Mouse (Mus musculus): Measurements from ENCODE around the gene Nfib. TPM values are rescaled to one million over a fixed set of nuclear protein-coding genes. Genes with fewer than 3 reads are reported as not detected.

Nfib gene
- polyA plus RNA-seq, 1 experiment, result 7.7 TPM

- H3K79me2 ChIP-seq (ENCODE audit: control insufficient read depth, insufficient read depth), result peaks cover 40% of the 10 kb centered on the region
- H3K27me3 ChIP-seq (ENCODE audit: control insufficient read depth, insufficient read depth, insufficient read length), result no peaks in the 10 kb centered on the region
- TF ChIP-seq TCF3 (IDR thresholded peaks at IDR 0.05; ENCODE audit: insufficient read length, low read depth) (no peak), MYOG (IDR thresholded peaks at IDR 0.05; ENCODE audit: control insufficient read depth in 1 of 3, insufficient read depth in 1 of 3, insufficient read length in 2 of 3, low read depth in 2 of 3) (no peak), USF1 (IDR thresholded peaks at IDR 0.05; ENCODE audit: low read depth) (no peak)
- H3K4me2 ChIP-seq (ENCODE audit: low read depth), result no peak overlapping the region
- H3ac ChIP-seq (ENCODE audit: control insufficient read depth, insufficient read length), result no peak overlapping the region
- no peak overlapping the region for H3K4me3 ChIP-seq
- no peaks in the 10 kb centered on the region for H3K36me3 ChIP-seq (ENCODE audit: control insufficient read depth, insufficient read depth)
These were observed 271.4 kb downstream of the Nfib start for GRCm38 (mm10) chr4:82433926-82434705.

- H3K4me2 ChIP-seq (ENCODE audit: low read depth), result no peak overlapping the region
- no peaks in the 10 kb centered on the region for H3K27me3 ChIP-seq (ENCODE audit: control insufficient read depth, insufficient read depth, insufficient read length)
- peaks cover 30% of the 10 kb centered on the region for H3K79me2 ChIP-seq (ENCODE audit: control insufficient read depth, insufficient read depth)
- TF ChIP-seq E2F4 (IDR thresholded peaks at IDR 0.05; ENCODE audit: insufficient read depth) (no peak), SRF (IDR thresholded peaks at IDR 0.05; ENCODE audit: control insufficient read depth, insufficient read length, low read depth) (no peak), MAX (IDR thresholded peaks at IDR 0.05; ENCODE audit: low read depth) (no peak), CEBPB (IDR thresholded peaks at IDR 0.05; ENCODE audit: insufficient read depth, poor library complexity, severe bottlenecking) (no peak), MYOD1 (IDR thresholded peaks at IDR 0.05; ENCODE audit: control insufficient read depth in 1 of 3, insufficient read length in 2 of 3, low read depth in 2 of 3) (no peak), MYOG (IDR thresholded peaks at IDR 0.05; ENCODE audit: control insufficient read depth in 1 of 3, insufficient read depth in 1 of 3, insufficient read length in 2 of 3, low read depth in 2 of 3) (no peak), POLR2A (IDR thresholded peaks at IDR 0.05; ENCODE audit: insufficient read length, low read depth) (no peak), TCF12 (IDR thresholded peaks at IDR 0.05; ENCODE audit: insufficient read depth, poor library complexity, severe bottlenecking) (no peak), USF1 (IDR thresholded peaks at IDR 0.05; ENCODE audit: low read depth) (no peak), TCF3 (IDR thresholded peaks at IDR 0.05; ENCODE audit: insufficient read length, low read depth) (no peak), REST (IDR thresholded peaks at IDR 0.05; ENCODE audit: insufficient read depth, insufficient read length) (no peak), POLR2AphosphoS2 (IDR thresholded peaks at IDR 0.05; ENCODE audit: insufficient read length, low read depth) (no peak)
- H3K36me3 ChIP-seq (ENCODE audit: control insufficient read depth, insufficient read depth), result no peaks in the 10 kb centered on the region
- no peak overlapping the region for H3K4me3 ChIP-seq
- H3ac ChIP-seq (ENCODE audit: control insufficient read depth, insufficient read length), result no peak overlapping the region
These were observed 273.7 kb downstream of the Nfib start for GRCm38 (mm10) chr4:82431831-82432230.

- no peaks in the 10 kb centered on the region for H3K36me3 ChIP-seq (ENCODE audit: control insufficient read depth, insufficient read depth)
- TF ChIP-seq CEBPB (IDR thresholded peaks at IDR 0.05; ENCODE audit: insufficient read depth, poor library complexity, severe bottlenecking), result no peak
- TF ChIP-seq MYOD1 (IDR thresholded peaks at IDR 0.05; ENCODE audit: control insufficient read depth in 1 of 3, insufficient read length in 2 of 3, low read depth in 2 of 3), result no peak
- TF ChIP-seq SRF (IDR thresholded peaks at IDR 0.05; ENCODE audit: control insufficient read depth, insufficient read length, low read depth), result no peak
- TF ChIP-seq USF1 (IDR thresholded peaks at IDR 0.05; ENCODE audit: low read depth), result no peak
- no peak for TF ChIP-seq TCF3 (IDR thresholded peaks at IDR 0.05; ENCODE audit: insufficient read length, low read depth)
- no peak for TF ChIP-seq POLR2AphosphoS2 (IDR thresholded peaks at IDR 0.05; ENCODE audit: insufficient read length, low read depth)
- no peak for TF ChIP-seq POLR2A (IDR thresholded peaks at IDR 0.05; ENCODE audit: insufficient read length, low read depth)
- no peak for TF ChIP-seq TCF12 (IDR thresholded peaks at IDR 0.05; ENCODE audit: insufficient read depth, poor library complexity, severe bottlenecking)
- no peak for TF ChIP-seq REST (IDR thresholded peaks at IDR 0.05; ENCODE audit: insufficient read depth, insufficient read length)
- TF ChIP-seq MYOG (IDR thresholded peaks at IDR 0.05; ENCODE audit: control insufficient read depth in 1 of 3, insufficient read depth in 1 of 3, insufficient read length in 2 of 3, low read depth in 2 of 3), result no peak
- TF ChIP-seq E2F4 (IDR thresholded peaks at IDR 0.05; ENCODE audit: insufficient read depth), result no peak
- no peak for TF ChIP-seq MAX (IDR thresholded peaks at IDR 0.05; ENCODE audit: low read depth)
- no peak overlapping the region for H3K4me3 ChIP-seq
- peaks cover 30% of the 10 kb centered on the region for H3K79me2 ChIP-seq (ENCODE audit: control insufficient read depth, insufficient read depth)
- no peak overlapping the region for H3ac ChIP-seq (ENCODE audit: control insufficient read depth, insufficient read length)
- no peaks in the 10 kb centered on the region for H3K27me3 ChIP-seq (ENCODE audit: control insufficient read depth, insufficient read depth, insufficient read length)
- H3K4me2 ChIP-seq (ENCODE audit: low read depth), result no peak overlapping the region
These were observed 274.7 kb downstream of the Nfib start for GRCm38 (mm10) chr4:82430802-82431201.

- no peaks in the 10 kb centered on the region for H3K27me3 ChIP-seq (ENCODE audit: control insufficient read depth, insufficient read depth, insufficient read length)
- H3K4me2 ChIP-seq (ENCODE audit: low read depth), result no peak overlapping the region
- no peak overlapping the region for H3ac ChIP-seq (ENCODE audit: control insufficient read depth, insufficient read length)
- no peak overlapping the region for H3K4me3 ChIP-seq
- peaks cover 22% of the 10 kb centered on the region for H3K79me2 ChIP-seq (ENCODE audit: control insufficient read depth, insufficient read depth)
- TF ChIP-seq USF1 (IDR thresholded peaks at IDR 0.05; ENCODE audit: low read depth) (no peak), POLR2AphosphoS2 (IDR thresholded peaks at IDR 0.05; ENCODE audit: insufficient read length, low read depth) (no peak), MYOD1 (IDR thresholded peaks at IDR 0.05; ENCODE audit: control insufficient read depth in 1 of 3, insufficient read length in 2 of 3, low read depth in 2 of 3) (no peak), POLR2A (IDR thresholded peaks at IDR 0.05; ENCODE audit: insufficient read length, low read depth) (no peak), MAX (IDR thresholded peaks at IDR 0.05; ENCODE audit: low read depth) (no peak), TCF3 (IDR thresholded peaks at IDR 0.05; ENCODE audit: insufficient read length, low read depth) (no peak), SRF (IDR thresholded peaks at IDR 0.05; ENCODE audit: control insufficient read depth, insufficient read length, low read depth) (no peak), MYOG (IDR thresholded peaks at IDR 0.05; ENCODE audit: control insufficient read depth in 1 of 3, insufficient read depth in 1 of 3, insufficient read length in 2 of 3, low read depth in 2 of 3) (no peak), TCF12 (IDR thresholded peaks at IDR 0.05; ENCODE audit: insufficient read depth, poor library complexity, severe bottlenecking) (no peak), E2F4 (IDR thresholded peaks at IDR 0.05; ENCODE audit: insufficient read depth) (no peak), CEBPB (IDR thresholded peaks at IDR 0.05; ENCODE audit: insufficient read depth, poor library complexity, severe bottlenecking) (no peak), REST (IDR thresholded peaks at IDR 0.05; ENCODE audit: insufficient read depth, insufficient read length) (no peak)
- H3K36me3 ChIP-seq (ENCODE audit: control insufficient read depth, insufficient read depth), result no peaks in the 10 kb centered on the region
These were observed 279.3 kb downstream of the Nfib start for GRCm38 (mm10) chr4:82426224-82426623.

Data from myocyte (in vitro differentiated cells).